Mouse (Mus musculus) hindbrain, embryonic 15.5 days (tissue): ENCODE data around the gene BC004004. TPM values are rescaled to one million over a fixed set of nuclear protein-coding genes. Genes with fewer than 3 reads are reported as not detected.
"Not testable (repeated sequence)": the region's sequence is repeated elsewhere in the genome, so short reads cannot be mapped to it uniquely, and the experiment has no call there.

Source experiments
- ATAC-seq: fragments of 200-750 bp; cut with Nextera tagmentation; 2 replicates; pipeline ENCODE4 v1.8.0; 2017; ENCODE audit warnings: low read depth, moderate number of reproducible peaks, moderate TSS enrichment; ENCODE audit not compliant: low FRiP score
- H3K27ac ChIP-seq: fragments of 300-500 bp; sonication (generic); replicated peaks from 2 replicates; pipeline ENCODE4 v1.5.1; 2015; ENCODE audit warnings: mild to moderate bottlenecking, inconsistent platforms
- H3K27me3 ChIP-seq: fragments of 300-500 bp; sonication (generic); 2 replicates; pipeline ENCODE4 v1.6.1; 2015; ENCODE audit warnings: control low read depth, inconsistent platforms
- H3K36me3 ChIP-seq: fragments of 300-500 bp; sonication (generic); 2 replicates; pipeline ENCODE4 v1.6.1; 2015; ENCODE audit warnings: control low read depth, inconsistent platforms
- H3K4me1 ChIP-seq: fragments of 300-500 bp; sonication (generic); replicated peaks from 2 replicates; pipeline ENCODE4 v1.6.1; 2015; ENCODE audit warnings: control low read depth, inconsistent platforms
- H3K4me2 ChIP-seq: fragments of 300-500 bp; sonication (generic); 2 replicates; pipeline ENCODE4 v1.6.1; 2015; ENCODE audit warnings: moderate library complexity, mild to moderate bottlenecking, inconsistent platforms
- H3K4me3 ChIP-seq: fragments of 300-500 bp; sonication (generic); 2 replicates; pipeline ENCODE4 v1.5.1; 2015; ENCODE audit warnings: mild to moderate bottlenecking, inconsistent platforms
- H3K9ac ChIP-seq: fragments of 300-500 bp; sonication (generic); 2 replicates; pipeline ENCODE4 v1.6.1; 2015; ENCODE audit warnings: inconsistent platforms
- H3K9me3 ChIP-seq: fragments of 300-500 bp; sonication (generic); 2 replicates; pipeline ENCODE4 v1.6.1; 2016; ENCODE audit warnings: control low read depth, inconsistent platforms
- WGBS: fragments of 180-500 bp; shearing (Covaris S2); methylation state at CpG from one replicate; pipeline ENCODE4 v1.1.7; 2015; 5-methylcytosine and 5-hydroxymethylcytosine counted together
- polyA plus RNA-seq: library from polyadenylated mRNA; unstranded; fragments of >200 nt; fragmentation: Nextera tagmentation; extraction: Ambion mirVana; gene quantifications from 2 replicates; pipeline ENCODE4 v1.2.1, GENCODE M21; 2015

BC004004 gene
- polyA plus RNA-seq, 1 experiment from 2014 or later: 121 TPM

DNA sequence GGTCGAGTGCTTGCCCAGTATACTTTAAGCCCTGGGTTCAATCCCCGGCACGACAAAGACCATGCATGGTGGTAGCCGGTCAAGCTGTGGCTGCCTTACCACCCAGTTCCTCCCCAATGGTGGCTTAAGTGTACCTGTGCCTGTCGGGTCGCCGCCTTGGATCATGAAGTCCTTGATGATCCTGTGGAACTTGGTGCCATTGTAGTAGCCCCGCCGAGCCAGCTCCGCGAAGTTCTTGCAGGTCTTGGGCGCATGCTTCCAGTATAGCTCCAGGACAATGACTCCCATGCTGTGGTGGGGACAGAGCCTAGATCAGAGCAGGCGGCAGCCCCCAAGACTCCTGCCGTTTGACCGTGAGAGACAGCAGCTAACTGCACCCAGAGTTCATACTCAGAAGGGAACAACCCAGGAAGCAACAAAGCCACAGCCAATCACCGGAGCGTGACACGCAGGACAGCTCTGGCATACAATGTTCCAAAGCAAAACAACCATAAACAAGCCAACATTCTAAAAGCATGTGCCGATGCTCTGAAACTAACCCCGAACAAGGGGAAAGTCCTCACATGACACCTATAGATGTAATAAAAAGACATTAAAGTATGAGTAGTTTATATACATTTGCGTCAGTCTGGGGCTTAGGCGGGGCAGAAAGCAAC, 6.9 kb upstream of the BC004004 start:
- H3K9me3 ChIP-seq: no peaks in the 10 kb centered on the region
- no peak overlapping the region for H3K9ac ChIP-seq
- no peak for ATAC-seq
- no peak overlapping the region for H3K27ac ChIP-seq
- H3K4me2 ChIP-seq: no peak overlapping the region
- peaks cover 19% of the 10 kb centered on the region for H3K36me3 ChIP-seq
- H3K27me3 ChIP-seq: no peaks in the 10 kb centered on the region
- H3K4me1 ChIP-seq: peaks cover 34% of the 10 kb centered on the region
- WGBS: 93% methylated on average over 22 of the region's 22 CpGs
- no peak overlapping the region for H3K4me3 ChIP-seq

GRCm38 (mm10) chr17:29262259-29262649, 6.3 kb upstream of the BC004004 start:
- H3K9ac ChIP-seq: no peak overlapping the region
- H3K4me1 ChIP-seq: peaks cover 34% of the 10 kb centered on the region
- whole genome bisulfite sequencing: 79% methylated on average over 2 of the region's 2 CpGs
- peak overlapping the region; percentile 78 for H3K4me2 ChIP-seq
- no peak overlapping the region; the same call in 1 of the 2 replicates for H3K4me3 ChIP-seq
- no peaks in the 10 kb centered on the region for H3K9me3 ChIP-seq
- H3K36me3 ChIP-seq: peaks cover 17% of the 10 kb centered on the region
- ATAC-seq: no peak
- H3K27me3 ChIP-seq: no peaks in the 10 kb centered on the region
- no peak overlapping the region for H3K27ac ChIP-seq

DNA sequence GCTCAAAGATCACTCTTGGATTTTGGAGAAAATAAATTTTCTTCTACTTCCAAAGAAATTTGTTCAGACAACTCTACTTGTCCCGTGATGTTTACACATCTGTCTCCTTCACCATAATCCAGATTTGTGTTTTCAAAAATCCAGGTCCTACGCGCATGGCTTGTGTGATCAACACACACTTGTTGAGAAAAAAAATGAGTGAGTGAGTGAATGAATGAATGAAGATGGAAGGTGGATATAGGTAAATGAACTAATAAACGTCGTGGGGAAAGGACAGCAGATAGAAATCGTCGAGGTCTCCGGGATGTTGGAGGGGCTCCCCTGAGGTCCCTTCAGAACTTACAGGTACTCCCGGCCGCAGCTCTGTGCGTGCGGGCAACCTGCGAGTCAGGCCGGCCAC, 5.2 kb upstream of the BC004004 start:
- peak overlapping the region; percentile 97 for H3K27ac ChIP-seq
- H3K4me3 ChIP-seq: peak overlapping the region; percentile 80
- H3K4me1 ChIP-seq: peaks cover 38% of the 10 kb centered on the region
- WGBS: under 1% methylated on average over 14 of the region's 14 CpGs
- H3K4me2 ChIP-seq: peak overlapping the region; percentile 78
- no peaks in the 10 kb centered on the region for H3K27me3 ChIP-seq
- H3K9ac ChIP-seq: peak overlapping the region; percentile 66
- H3K9me3 ChIP-seq: no peaks in the 10 kb centered on the region
- ATAC-seq: peak; percentile 2; the same call in 1 of the 2 replicates
- H3K36me3 ChIP-seq: peaks cover 6% of the 10 kb centered on the region

GRCm38 (mm10) chr17:29263840-29264633, 4.6 kb upstream of the BC004004 start, which contains the start of gene Ppil1:
TSS of gene Ppil1 (minus strand) at chr17:29264186.
- peak within 1 kb of the TSS; percentile 78 for H3K4me2 ChIP-seq
- H3K4me1 ChIP-seq: peaks cover 38% of the 10 kb centered on the region
- WGBS: 8% methylated on average over 38 of the region's 38 CpGs
- H3K9me3 ChIP-seq: no peaks in the 10 kb centered on the region
- H3K27me3 ChIP-seq: no peaks in the 10 kb centered on the region
- H3K27ac ChIP-seq: peak within 1 kb of the TSS; percentile 97
- peaks cover 4% of the 10 kb centered on the region for H3K36me3 ChIP-seq
- peak within 1 kb of the TSS; percentile 66 for H3K9ac ChIP-seq
- peak within 1 kb of the TSS; percentile 80 for H3K4me3 ChIP-seq
- peak; percentile 70 for ATAC-seq

- peaks cover 39% of the 10 kb centered on the region for H3K4me1 ChIP-seq
- 84% methylated on average over 5 of the region's 5 CpGs for WGBS
- ATAC-seq: no peak
- H3K36me3 ChIP-seq: peaks cover 4% of the 10 kb centered on the region
- peak overlapping the region; percentile 97; the same call in 1 of the 2 replicates for H3K27ac ChIP-seq
- H3K27me3 ChIP-seq: no peaks in the 10 kb centered on the region
- H3K4me3 ChIP-seq: no peak overlapping the region
- H3K9me3 ChIP-seq: no peaks in the 10 kb centered on the region
- peak overlapping the region; percentile 66; the same call in 1 of the 2 replicates for H3K9ac ChIP-seq
- peak overlapping the region; percentile 78 for H3K4me2 ChIP-seq
Observed at GRCm38 (mm10) chr17:29264760-29265159, 3.8 kb upstream of the BC004004 start.

GRCm38 (mm10) chr17:29267040-29267439, 1.5 kb upstream of the BC004004 start:
- not testable (repeated sequence) for H3K4me3 ChIP-seq, H3K9me3 ChIP-seq, ATAC-seq, H3K36me3 ChIP-seq, H3K9ac ChIP-seq, H3K27me3 ChIP-seq, H3K4me2 ChIP-seq, H3K27ac ChIP-seq
- H3K4me1 ChIP-seq: peaks cover 42% of the 10 kb centered on the region
- WGBS: 86% methylated on average over 2 of the region's 2 CpGs

- peak; percentile 55 for ATAC-seq
- peak overlapping the region; percentile 66 for H3K4me2 ChIP-seq
- H3K9ac ChIP-seq: peak overlapping the region; percentile 77; the same call in 1 of the 2 replicates
- no peaks in the 10 kb centered on the region for H3K9me3 ChIP-seq
- peak overlapping the region; percentile 86 for H3K27ac ChIP-seq
- H3K27me3 ChIP-seq: no peaks in the 10 kb centered on the region
- H3K4me3 ChIP-seq: peak overlapping the region; percentile 70
- H3K4me1 ChIP-seq: peaks cover 31% of the 10 kb centered on the region
- H3K36me3 ChIP-seq: no peaks in the 10 kb centered on the region
- WGBS: 60% methylated on average over 6 of the region's 6 CpGs
Observed at GRCm38 (mm10) chr17:29267931-29268681, 482 bp upstream of the BC004004 start.

- H3K27ac ChIP-seq: peak overlapping the region; percentile 86
- no peaks in the 10 kb centered on the region for H3K27me3 ChIP-seq
- ATAC-seq: no peak
- peak overlapping the region; percentile 77 for H3K9ac ChIP-seq
- H3K4me2 ChIP-seq: peak overlapping the region; percentile 66
- peaks cover 29% of the 10 kb centered on the region for H3K4me1 ChIP-seq
- no peaks in the 10 kb centered on the region for H3K36me3 ChIP-seq
- H3K4me3 ChIP-seq: peak overlapping the region; percentile 70
- no peaks in the 10 kb centered on the region for H3K9me3 ChIP-seq
- WGBS: 18% methylated on average over 10 of the region's 10 CpGs
Observed at GRCm38 (mm10) chr17:29269349-29269706, 740 bp downstream of the BC004004 start.

DNA sequence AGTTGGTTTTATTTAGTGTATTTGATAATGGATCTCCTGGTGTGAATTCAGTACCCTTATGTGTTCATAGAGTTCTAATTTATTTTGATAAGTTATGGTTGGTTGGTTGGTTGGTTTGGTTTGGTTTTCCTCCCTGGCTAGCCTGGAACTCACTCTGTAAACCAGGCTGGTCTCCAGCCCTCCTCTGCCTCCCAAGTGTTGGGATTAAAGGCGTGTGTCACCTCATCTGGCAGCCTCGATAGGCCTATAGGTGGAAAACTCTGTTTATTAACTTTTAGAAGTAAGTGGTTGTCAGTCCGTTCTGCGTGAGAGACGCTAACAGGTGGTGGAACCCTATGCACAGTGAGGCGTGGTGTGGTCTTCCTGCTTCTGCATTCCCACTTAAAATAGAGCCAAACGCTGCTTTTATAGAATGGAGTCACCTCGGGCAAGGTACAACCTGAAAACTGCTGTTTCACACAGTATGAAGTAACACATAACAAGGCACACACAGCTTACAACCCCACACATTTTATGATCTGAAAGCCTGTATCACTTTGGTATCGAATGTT, 1.6 kb downstream of the BC004004 start:
- no peak for ATAC-seq
- no peaks in the 10 kb centered on the region for H3K36me3 ChIP-seq
- H3K9ac ChIP-seq: no peak overlapping the region
- H3K4me1 ChIP-seq: peaks cover 25% of the 10 kb centered on the region
- H3K27me3 ChIP-seq: no peaks in the 10 kb centered on the region
- H3K4me2 ChIP-seq: peak overlapping the region; percentile 66
- WGBS: 95% methylated on average over 9 of the region's 9 CpGs
- H3K4me3 ChIP-seq: no peak overlapping the region
- H3K27ac ChIP-seq: no peak overlapping the region
- H3K9me3 ChIP-seq: no peaks in the 10 kb centered on the region

DNA sequence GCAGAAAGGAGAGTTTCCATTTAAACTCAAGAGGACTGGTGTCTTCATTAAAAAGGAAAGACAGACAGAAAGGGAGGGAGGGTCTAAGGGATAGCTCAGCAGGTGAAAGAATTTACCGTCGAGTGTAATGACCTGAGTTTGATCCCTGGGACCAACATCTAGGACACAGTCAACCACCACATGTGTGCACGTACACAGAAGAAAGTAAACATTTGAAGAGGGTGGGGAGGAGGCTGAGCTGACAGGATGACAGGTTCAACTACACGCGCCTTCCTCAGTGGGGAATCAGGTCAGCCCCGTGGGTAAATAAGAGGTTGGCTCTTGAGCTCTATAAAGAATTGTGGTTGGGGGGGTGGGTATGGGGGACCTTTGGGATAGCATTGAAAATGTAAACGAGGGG, 4.6 kb downstream of the BC004004 start:
- H3K4me3 ChIP-seq: no peak overlapping the region
- no peak overlapping the region for H3K4me2 ChIP-seq
- peaks cover 23% of the 10 kb centered on the region for H3K4me1 ChIP-seq
- no peak for ATAC-seq
- H3K27ac ChIP-seq: no peak overlapping the region
- H3K9me3 ChIP-seq: no peaks in the 10 kb centered on the region
- no peak overlapping the region for H3K9ac ChIP-seq
- H3K36me3 ChIP-seq: no peaks in the 10 kb centered on the region
- no peaks in the 10 kb centered on the region for H3K27me3 ChIP-seq
- WGBS: 86% methylated on average over 7 of the region's 7 CpGs

GRCm38 (mm10) chr17:29273889-29274288, 5.3 kb downstream of the BC004004 start:
- Histone ChIP-seq H3K36me3 (no peaks in the 10 kb centered on the region), H3K9me3 (no peaks in the 10 kb centered on the region), H3K27ac (no peak overlapping the region), H3K4me1 (peaks cover 21% of the 10 kb centered on the region), H3K9ac (no peak overlapping the region), H3K27me3 (no peaks in the 10 kb centered on the region), H3K4me3 (no peak overlapping the region), H3K4me2 (no peak overlapping the region)
- no peak for ATAC-seq
- 76% methylated on average over 11 of the region's 11 CpGs for WGBS
